Mouse (Mus musculus) activated CD4-positive, CD25-positive, alpha-beta regulatory T cell (primary cell): ENCODE measurements around the gene Fgfr2. TPM values are rescaled to one million over a fixed set of nuclear protein-coding genes. Genes with fewer than 3 reads are reported as not detected.

Experiments
- polyA plus RNA-seq, 2 experiments: library from polyadenylated mRNA; unstranded; fragments of 100-300 nt; shearing (Covaris generic); gene quantifications; one replicate each; pipeline ENCODE4 v1.2.1; 2017

Fgfr2 gene
- polyA plus RNA-seq, 2 experiments from 2014 or later: 1.0 TPM; not detected in 1

DNA sequence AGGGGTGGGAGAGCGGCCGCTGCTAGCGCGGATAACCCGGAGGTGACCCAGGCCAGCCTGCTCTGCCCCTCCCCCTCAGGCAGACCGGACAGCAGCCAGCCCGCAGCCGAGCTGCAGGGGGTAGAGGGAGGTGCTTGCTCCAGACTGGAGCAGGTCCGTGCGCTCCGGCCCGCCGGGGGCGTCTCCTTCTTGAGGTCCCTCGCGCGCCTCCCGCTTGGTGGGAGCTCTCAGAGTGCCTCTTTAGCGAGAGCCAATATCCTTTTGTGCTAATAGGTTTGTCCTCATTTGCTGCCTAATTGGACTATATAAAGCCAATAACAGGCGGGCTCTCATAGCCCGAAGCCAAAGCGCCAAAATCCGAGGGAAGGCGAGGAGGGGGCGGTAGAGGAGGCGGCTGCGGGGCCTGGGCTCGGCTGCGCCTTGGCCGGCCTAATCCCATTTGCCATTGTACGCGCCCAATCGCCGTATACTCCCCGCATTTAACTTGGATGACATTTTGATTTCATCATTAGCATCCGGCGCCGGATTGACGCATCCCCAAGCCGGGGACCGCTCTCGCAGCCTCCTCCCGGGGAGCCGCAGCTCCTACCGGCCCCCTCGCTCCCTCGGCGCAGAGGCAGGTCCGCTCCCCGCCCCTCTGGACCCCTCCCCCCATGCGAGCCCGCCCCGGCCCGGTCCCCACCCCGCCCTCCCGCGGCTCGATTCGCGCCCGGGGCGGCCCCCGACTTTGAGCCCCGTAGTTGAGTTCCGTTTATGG is 1580.9 kb downstream of the Fgfr2 start, which contains the start of gene Hmx3:
TSS of gene Hmx3 (plus strand) at position 753 of the 757 bp plus-strand sequence.

DNA sequence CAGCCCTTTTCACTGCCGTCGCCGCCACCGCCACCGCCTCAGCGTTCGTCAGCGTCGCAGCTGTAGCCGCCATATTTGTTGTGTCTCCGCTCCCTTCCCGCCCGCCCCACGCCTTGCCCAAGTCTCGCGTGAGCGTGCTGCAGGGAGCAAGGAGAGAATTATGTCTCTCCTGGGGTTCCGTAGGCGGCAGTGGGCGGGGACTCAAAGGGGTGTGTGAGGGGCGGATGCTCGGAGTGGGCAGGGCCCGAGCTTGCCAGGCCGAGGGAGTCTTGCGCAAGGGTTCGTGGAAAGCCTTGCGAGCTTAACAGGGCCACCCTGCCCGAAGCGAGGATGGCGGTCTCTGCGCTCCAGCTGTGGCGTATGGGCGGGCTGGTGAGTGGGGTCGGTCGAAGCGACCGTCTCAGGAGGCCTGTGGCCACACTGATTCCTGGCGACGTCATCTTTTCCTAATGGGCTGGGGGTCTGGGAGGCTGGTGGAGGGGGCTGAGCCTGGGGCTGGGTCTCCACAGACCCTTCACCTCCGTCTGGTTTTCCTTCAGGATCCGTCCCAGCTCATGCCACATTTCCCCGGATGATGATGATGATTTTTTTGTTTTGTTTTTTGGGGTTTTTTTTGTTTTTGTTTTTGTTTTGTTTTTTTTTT is 1712.6 kb downstream of the Fgfr2 start, which contains the start of the genes Ikzf5 and Acadsb:
TSS of gene Ikzf5 (minus strand) at position 106 of the 643 bp plus-strand sequence.
TSS of gene Acadsb (plus strand) at position 186 of the 643 bp plus-strand sequence.

DNA sequence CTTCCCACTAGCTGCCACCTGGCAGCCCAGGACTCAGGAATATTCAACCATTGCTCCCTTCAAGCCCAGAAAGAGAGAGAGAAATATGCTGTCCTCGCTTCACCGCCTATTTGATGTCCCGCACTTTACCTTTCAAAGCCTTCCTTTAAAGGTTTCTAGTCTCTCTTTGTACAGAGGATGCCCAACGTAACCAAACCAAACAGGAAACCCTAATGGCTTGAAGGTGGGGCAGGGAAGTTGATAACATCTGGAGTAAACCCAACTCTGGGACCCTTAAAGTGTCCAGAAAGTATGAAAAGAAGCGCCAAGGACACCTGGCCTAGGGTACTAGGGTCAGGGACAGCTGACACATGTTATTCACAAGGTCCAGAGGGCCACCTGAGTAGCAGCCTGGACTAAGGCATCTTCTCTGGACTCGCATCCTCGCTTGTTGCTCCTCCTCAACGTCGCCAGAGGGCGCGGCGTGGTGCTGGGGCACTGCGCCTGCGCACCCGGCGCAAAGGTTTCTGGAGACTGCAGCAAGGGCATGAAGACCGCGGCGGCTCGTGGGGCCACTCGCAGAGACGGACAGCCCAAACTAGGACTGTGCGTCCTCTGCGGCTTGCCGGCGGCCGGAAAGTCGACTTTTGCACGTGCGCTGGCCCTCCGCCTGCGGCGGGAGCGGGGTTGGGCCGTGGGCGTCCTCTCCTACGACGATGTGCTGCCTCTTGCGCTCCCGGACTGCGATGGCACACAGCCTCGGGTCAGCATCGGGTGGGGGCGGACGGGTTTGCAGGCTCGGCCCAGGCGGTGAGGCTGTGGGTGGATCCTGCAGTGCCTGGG is 1752.3 kb downstream of the Fgfr2 start, which contains the start of gene Pstk:
TSS of gene Pstk (plus strand) at position 494 of the 822 bp plus-strand sequence.

GRCm38 (mm10) chr7:131362615-131363300 is 1760.4 kb downstream of the Fgfr2 start, which contains the start of gene 2310057M21Rik:
Gene 2310057M21Rik (minus strand): TSS chr7:131362759.

GRCm38 (mm10) chr7:131333564-131333963 is 1789.6 kb downstream of the Fgfr2 start, which contains the start of gene Fam24a:
Gene Fam24a (plus strand): TSS chr7:131333864.

DNA sequence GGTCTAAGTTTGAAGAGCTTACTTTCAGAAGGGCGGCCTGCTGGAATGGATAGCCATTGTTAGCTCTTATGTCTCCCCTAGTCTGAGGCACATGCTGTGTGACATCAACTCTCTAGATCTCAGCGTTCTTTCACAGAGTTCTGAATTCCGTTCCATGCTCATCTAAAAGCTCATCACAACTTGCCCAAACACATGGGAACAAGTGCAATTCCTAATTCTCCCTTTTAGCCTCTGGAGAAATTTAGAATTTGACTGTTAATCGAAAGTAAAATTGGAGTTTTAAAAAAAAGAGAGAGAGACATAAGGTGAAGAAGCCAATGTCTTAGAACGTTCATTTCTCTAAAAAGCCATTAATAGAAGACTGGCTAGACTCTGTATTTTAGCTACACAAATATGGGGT is 1793.7 kb downstream of the Fgfr2 start, which contains the start of gene Fam24b:
TSS of gene Fam24b (minus strand) at position 101 of the 400 bp plus-strand sequence.

DNA sequence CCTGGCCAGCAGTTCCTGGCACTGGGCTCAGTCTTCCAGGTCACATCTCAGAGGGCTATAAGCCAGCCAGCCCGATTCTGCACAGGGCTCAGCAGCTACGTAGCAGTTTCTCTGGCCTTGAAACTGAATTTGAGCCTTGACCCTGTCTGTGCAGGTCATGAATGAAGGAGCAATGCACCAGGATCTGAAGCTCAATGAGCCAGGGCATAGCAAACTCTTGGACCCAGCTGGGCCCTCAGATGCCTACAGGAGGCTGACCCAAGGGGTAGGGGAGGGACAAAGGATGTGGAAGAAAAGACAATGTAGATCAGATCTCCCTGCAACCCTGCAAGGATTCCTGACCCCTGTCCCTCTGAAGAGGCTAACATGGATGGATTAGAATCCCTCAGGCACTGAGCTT is 1801.0 kb downstream of the Fgfr2 start, which contains the start of gene Cuzd1:
TSS of gene Cuzd1 (minus strand) at position 101 of the 400 bp plus-strand sequence.

DNA sequence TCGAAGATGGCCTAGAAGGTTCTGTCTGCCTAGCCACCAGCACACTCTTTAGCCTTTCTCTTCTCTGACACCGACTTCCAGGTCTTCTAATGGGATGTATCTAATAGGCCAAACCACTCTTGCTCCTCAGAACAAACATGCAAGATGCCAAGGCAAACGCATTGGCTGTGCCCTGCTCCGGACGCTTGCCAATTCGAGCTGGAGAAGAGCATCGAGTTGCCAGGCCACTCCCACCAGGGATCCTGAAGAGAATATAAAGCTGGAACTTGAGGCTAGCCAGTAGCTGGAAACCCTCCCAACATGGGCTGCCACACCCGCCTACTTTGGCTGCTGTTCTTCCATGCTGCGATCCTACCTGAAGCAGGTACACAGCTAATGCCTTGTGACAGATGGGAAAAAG is 1949.0 kb downstream of the Fgfr2 start, which contains the start of gene 5430419D17Rik:
TSS of gene 5430419D17Rik (plus strand) at position 282 of the 400 bp plus-strand sequence.

GRCm38 (mm10) chr7:131146214-131146613 is 1976.9 kb downstream of the Fgfr2 start, which contains the start of gene 4933402N03Rik:
Gene 4933402N03Rik (minus strand): TSS chr7:131146314.

DNA sequence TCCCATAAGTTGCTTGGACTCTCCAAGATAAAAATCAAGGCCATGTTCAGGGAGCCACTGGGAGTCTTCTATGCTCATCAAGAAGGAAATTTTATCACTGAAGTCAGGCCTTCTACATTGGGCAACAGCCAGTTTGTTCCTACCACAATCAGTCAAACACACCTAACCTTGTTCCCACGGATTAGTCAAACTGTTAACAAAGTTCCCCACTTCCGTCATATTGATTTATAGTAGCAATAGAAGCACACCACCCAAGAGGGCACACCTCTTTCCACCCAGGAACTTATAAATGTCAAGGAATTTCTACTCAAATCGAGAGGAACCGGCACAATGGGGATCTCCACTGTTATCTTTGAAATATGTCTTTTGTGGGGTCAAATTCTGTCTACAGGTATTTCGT is 2091.4 kb downstream of the Fgfr2 start, which contains the start of gene Dmbt1:
TSS of gene Dmbt1 (plus strand) at position 299 of the 400 bp plus-strand sequence.

GRCm38 (mm10) chr7:130935793-130936471 is 2187.2 kb downstream of the Fgfr2 start, which contains the start of gene Htra1:
Gene Htra1 (plus strand): TSS chr7:130936111.

DNA sequence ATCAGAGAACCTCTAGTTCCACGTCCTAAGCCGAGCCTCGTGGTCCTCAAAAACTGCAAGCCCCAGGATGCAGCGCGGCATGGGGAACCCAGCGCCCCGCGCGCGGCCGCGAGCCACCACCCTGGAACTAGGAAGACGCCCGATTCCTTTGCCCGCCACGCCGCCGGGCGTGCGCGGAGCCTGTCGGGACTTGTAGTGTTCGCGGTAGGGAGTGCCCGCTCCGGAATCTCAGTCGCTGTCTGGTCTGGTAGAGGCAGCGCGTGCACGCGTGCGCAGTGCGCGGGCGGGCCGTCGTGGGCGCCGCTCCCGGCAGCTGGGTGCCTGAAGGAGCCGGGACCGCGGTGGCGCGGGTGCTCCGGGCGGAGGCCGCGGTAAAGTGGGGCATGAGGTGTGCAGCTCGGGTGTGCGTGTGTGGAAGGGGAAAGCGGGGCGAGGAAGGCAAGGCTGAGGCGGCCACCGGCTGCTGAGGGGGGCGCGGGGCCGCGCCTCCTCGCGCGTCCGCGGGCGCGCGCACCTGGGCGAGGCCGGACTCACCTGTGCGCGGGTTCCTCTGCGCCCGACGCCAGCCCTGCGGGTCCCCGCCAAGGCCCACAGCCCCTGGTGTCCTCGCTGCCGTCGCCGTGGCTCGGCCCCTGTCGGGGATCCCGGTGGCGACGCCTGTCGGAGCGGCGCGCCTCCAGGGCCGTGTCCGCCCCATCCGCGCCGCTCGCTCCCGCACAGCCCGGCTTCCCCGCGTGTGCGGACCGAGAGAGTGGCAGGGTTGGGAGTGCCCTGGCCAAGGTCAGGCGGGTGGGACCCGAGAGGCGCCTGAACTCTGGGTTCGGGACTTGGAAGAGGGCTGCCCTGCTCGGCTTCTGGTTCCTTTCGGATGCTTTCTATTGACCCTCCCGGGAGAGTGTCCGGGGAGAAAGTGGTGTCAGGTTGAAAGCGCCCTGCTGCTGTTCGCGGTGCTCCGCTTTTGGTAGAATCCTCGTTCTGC is 2257.2 kb downstream of the Fgfr2 start, which contains the start of gene Plekha1:
TSS of gene Plekha1 (plus strand) at position 144 of the 979 bp plus-strand sequence.

GRCm38 (mm10) chr7:130773914-130774630 is 2349.1 kb downstream of the Fgfr2 start, which contains the start of gene Btbd16:
Gene Btbd16 (plus strand): TSS chr7:130774069.

GRCm38 (mm10) chr7:130577388-130578003 is 2545.7 kb downstream of the Fgfr2 start, which contains the start of gene Tacc2:
Gene Tacc2 (plus strand): TSS chr7:130577438.

DNA sequence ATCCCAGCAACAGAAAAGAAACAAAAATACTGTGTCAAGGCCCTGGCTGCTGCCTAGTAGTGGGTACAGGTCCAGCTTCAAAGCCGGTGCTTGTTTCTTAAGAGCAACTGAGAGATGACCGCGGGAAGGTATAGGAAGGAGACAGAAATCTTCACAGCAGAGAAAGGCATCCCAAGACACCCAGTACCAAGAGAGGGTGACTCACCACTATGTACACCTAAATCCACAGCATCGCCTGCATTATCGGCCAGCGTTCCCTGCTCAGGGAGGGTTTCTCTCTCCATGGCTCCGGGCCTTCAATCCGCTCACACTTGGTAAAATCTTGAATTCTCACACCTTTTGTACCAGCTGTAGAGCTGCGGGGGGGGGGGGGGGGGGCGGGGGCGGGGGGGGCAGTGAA is 2550.3 kb downstream of the Fgfr2 start, which contains the start of gene Nsmce4a:
TSS of gene Nsmce4a (minus strand) at position 298 of the 400 bp plus-strand sequence.

DNA sequence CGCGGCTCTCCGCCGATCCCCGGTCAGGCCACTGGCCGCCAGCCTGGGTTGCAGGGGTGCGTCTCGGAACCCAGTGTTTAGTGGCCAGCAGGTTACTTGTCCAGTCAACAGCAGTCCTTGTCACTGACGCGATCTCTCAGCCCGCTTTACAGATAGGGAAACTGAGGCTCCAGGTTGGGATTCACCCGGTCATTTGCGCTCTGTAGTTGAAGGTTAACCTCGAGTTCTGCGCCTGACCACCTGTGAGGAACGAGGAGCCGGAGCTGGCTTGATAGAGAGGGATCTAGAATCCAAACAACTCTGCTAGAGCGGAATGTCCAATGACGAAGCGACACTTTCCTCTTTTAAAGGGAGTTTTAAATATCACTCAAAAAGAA is 2603.1 kb downstream of the Fgfr2 start, which contains the start of gene Ate1:
TSS of gene Ate1 (minus strand) at position 321 of the 377 bp plus-strand sequence.

